ENCODE assay signal across 29 mouse cellular contexts in genomic region chr2:65405407-65405806, GRCm38 (mm10). TPM values are rescaled to one million over a fixed set of nuclear protein-coding genes. Genes with fewer than 3 reads are reported as not detected.
"Had no signal": no experiment of that assay in that cellular context is flagged by ENCODE, and none has a peak within 500 bp of the region (broad histone marks: within the 10 kb centered on the region; RNA-seq: fewer than 3 reads in every experiment).

No protein-coding gene starts in this region.

- H3K4me2 ChIP-seq: embryonic facial prominence, embryonic 12.5 days; embryonic facial prominence, embryonic 13.5 days; embryonic facial prominence, embryonic 15.5 days; forebrain, embryonic 12.5 days; forebrain, embryonic 13.5 days; forebrain, embryonic 15.5 days had no signal

- H3K4me1 ChIP-seq: embryonic facial prominence, embryonic 12.5 days; embryonic facial prominence, embryonic 13.5 days; embryonic facial prominence, embryonic 15.5 days; forebrain, embryonic 12.5 days; forebrain, embryonic 13.5 days; forebrain, embryonic 15.5 days; heart, embryonic 10.5 days had no signal

- H3K27ac ChIP-seq: embryonic facial prominence, embryonic 12.5 days; embryonic facial prominence, embryonic 13.5 days; embryonic facial prominence, embryonic 15.5 days; forebrain, embryonic 10.5 days; forebrain, embryonic 12.5 days; forebrain, embryonic 13.5 days; forebrain, embryonic 15.5 days; gastrocnemius, adult 2 months; heart, adult 2 months; heart, embryonic 10.5 days had no signal

- H3K27me3 ChIP-seq: embryonic facial prominence, embryonic 12.5 days; embryonic facial prominence, embryonic 13.5 days; embryonic facial prominence, embryonic 15.5 days; forebrain, embryonic 12.5 days; forebrain, embryonic 13.5 days; forebrain, embryonic 15.5 days had no signal

- H3K9ac ChIP-seq: embryonic facial prominence, embryonic 12.5 days; embryonic facial prominence, embryonic 13.5 days; embryonic facial prominence, embryonic 15.5 days; forebrain, embryonic 12.5 days; forebrain, embryonic 13.5 days; forebrain, embryonic 15.5 days; forebrain, postnatal 0 days had no signal

- ATAC-seq: forebrain, embryonic 13.5 days; forebrain, embryonic 14.5 days; forebrain, embryonic 15.5 days; forebrain, embryonic 16.5 days; forebrain, postnatal 0 days had no signal

- H3K36me3 ChIP-seq: embryonic facial prominence, embryonic 12.5 days; embryonic facial prominence, embryonic 13.5 days; embryonic facial prominence, embryonic 15.5 days; forebrain, embryonic 10.5 days; forebrain, embryonic 12.5 days; forebrain, embryonic 15.5 days; heart, embryonic 10.5 days had no signal

- H3K4me3 ChIP-seq: embryonic facial prominence, embryonic 12.5 days; embryonic facial prominence, embryonic 13.5 days; embryonic facial prominence, embryonic 15.5 days; erythroblast, embryonic 14.5 days; forebrain, embryonic 10.5 days; forebrain, embryonic 12.5 days; forebrain, embryonic 13.5 days; forebrain, embryonic 15.5 days; gastrocnemius, adult 2 months; heart, adult 2 months; heart, embryonic 10.5 days had no signal

- DNase-seq: cerebellum, adult 8-10 months; cerebellum, adult 9-10 months; cerebellum, adult 9-11 months; cerebellum, postnatal 10 days; cerebellum, postnatal 14 days; cerebellum, postnatal 25 days; cerebellum, postnatal 36 days; embryo, embryonic 11 days; forebrain, postnatal 0 days; gastrocnemius, adult 2 months; gastrocnemius, postnatal 10 days; gastrocnemius, postnatal 14 days; gastrocnemius, postnatal 25 days; gastrocnemius, postnatal 36 days; heart, adult 11 months; heart, adult 18-20 months; heart, adult 2 months had no signal

- H3K9me3 ChIP-seq: embryonic facial prominence, embryonic 12.5 days; embryonic facial prominence, embryonic 13.5 days; embryonic facial prominence, embryonic 15.5 days; forebrain, embryonic 10.5 days; forebrain, embryonic 12.5 days; forebrain, embryonic 13.5 days; forebrain, embryonic 15.5 days; heart, embryonic 10.5 days had no signal

RNA-seq across cellular contexts. Expression of gene Slc38a11, which starts 41.6 kb away (rescaled TPM):
- total RNA-seq: granulocyte monocyte progenitor cell, adult 5-6 weeks had no signal
- polyA plus RNA-seq: erythroblast, embryonic 14.5 days; heart, embryonic 10.5 days had no signal
